Mouse (Mus musculus) adrenal gland (tissue): Measurements from ENCODE around the gene Polr2b.

Source experiments
- intact Hi-C: fragments of 180-260 bp; cut with DNase I; formaldehyde crosslinking; loops from one replicate; pipeline ENCODE4 v1.15.1; 2025

Gene Polr2b

GRCm38 (mm10) chr5:77292803-77293522 lies 17.0 kb upstream of the Polr2b start:
- intact Hi-C loops: no loop called here

- intact Hi-C loops: no loop called here
Observed at GRCm38 (mm10) chr5:77299486-77299885, 10.5 kb upstream of the Polr2b start.

DNA sequence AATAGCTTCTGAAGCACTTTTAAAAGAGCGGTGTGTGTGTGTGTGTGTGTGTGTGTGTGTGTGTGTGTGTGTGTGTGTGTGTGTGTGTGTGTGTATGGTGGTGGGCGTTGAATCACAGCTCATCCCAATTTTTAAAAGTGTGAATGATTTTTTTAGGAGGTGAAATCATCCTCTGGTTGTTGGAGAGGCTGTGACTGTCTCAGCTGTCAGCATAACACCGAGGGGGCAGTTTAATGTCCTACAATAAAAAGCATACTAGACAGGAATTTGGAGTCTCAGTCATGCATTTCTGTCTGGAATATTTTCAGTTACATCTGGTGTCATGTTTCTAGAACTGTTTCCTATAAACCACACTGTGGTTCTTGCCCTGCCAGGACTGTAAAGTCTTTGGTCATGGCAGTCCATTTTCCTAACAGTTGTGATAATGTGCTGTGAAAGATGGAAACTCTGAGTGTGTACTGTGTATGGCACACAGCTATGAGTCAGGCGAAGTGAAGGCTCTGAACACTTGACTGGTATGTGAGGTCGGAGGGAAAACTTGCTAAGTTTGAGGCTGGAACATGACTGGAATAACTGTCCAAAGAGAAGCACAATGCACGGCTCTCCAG lies 8.5 kb upstream of the Polr2b start:
- intact Hi-C loops: no loop called here

GRCm38 (mm10) chr5:77307821-77308553 lies 2.0 kb upstream of the Polr2b start:
- intact Hi-C loops: loop anchor here (5.0 kb wide), 1 partner anchor 36 kb away; no protein-coding TSS in a partner anchor

DNA sequence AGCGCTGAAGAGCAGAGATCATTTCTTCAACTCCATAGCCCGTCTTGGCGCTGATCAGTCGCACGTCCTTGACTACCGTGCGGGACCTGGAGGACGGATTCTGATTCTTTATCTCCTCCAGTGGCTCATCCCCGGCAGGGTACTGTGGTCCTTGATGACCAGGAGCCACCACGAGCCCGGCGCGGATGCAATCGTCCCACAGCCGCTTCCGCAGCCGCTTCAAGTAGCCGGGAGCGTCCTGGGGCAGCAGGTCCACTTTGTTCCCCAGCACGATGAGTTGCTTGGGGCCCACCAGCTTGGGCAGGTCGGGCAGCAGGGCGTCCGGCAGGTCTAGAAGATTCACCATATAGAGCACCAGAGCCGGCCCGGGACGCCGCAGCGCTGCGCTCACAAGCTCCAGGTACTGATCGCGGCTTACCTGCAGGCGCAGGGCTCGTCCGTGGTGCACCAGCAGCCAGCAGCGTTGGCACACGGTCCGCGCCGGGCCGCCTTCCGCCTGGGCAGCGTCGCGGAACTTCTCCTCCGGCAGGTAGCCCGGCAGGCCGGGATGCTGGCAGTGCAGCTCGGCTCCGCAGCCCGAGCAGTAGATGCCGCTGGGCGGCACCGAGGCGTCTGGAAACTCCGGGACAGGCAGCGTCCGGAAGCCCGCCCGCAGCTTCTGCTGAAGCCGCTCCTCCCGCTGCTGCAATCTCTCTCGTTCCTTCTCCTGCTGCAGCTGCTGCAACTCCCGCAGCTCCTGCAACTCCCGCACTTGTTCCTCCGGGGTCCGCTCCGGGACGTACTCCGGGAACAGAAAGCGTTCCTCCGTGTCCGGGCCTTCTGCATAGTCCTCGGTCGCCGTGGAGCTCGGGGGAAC lies 668 bp upstream of the Polr2b start:
- intact Hi-C loops: loop anchor here (5.0 kb wide), 1 partner anchor 37 kb away; no protein-coding TSS in a partner anchor

DNA sequence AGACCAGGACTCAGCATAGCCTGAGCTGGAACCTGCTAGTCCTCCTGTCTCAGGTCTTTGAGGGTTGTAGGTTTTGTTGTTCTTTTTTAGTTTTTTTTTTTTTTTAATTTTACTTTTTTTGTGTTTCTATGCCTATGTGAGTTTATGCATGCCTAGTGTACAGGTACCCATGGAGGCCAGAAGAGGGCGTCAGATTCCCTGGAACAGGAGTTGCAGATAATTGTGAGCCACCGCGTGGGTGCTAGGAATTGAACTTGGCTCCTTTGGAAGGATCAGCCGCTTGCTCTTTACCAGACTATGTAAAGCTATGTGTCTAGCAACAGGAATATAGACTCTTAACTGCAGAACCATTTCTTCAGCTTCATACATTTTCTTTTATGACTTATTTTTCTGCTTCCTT lies 4.3 kb downstream of the Polr2b start:
- intact Hi-C loops: no loop called here

GRCm38 (mm10) chr5:77314986-77315385 lies 5.0 kb downstream of the Polr2b start:
- intact Hi-C loops: no loop called here

- intact Hi-C loops: no loop called here
Observed at GRCm38 (mm10) chr5:77324936-77325335, 15.0 kb downstream of the Polr2b start.

- intact Hi-C loops: loop anchor here (10.0 kb wide), 1 partner anchor 335 kb away; no protein-coding TSS in a partner anchor
Observed at GRCm38 (mm10) chr5:77330154-77330553, 20.2 kb downstream of the Polr2b start.

- intact Hi-C loops: no loop called here
Observed at GRCm38 (mm10) chr5:77340033-77340432, 30.1 kb downstream of the Polr2b start.

DNA sequence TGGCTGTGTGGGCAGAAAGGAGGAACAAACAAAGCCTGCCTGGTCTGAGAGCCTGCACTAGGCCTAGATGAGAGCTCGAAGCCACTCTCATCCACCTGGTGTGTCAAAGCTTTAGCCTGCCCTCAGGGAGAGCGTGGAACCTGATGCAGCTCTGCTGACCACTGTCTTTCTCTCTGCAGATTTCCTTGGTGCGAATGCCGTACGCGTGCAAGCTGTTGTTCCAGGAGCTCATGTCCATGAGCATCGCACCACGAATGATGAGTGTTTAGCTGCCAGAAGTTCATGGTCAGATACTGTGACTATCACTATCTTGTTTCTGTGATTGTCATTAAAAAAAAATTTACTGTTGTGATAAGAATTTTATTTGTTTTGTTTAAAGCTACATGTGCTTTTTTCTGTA lies 39.0 kb downstream of the Polr2b start:
- intact Hi-C loops: no loop called here

DNA sequence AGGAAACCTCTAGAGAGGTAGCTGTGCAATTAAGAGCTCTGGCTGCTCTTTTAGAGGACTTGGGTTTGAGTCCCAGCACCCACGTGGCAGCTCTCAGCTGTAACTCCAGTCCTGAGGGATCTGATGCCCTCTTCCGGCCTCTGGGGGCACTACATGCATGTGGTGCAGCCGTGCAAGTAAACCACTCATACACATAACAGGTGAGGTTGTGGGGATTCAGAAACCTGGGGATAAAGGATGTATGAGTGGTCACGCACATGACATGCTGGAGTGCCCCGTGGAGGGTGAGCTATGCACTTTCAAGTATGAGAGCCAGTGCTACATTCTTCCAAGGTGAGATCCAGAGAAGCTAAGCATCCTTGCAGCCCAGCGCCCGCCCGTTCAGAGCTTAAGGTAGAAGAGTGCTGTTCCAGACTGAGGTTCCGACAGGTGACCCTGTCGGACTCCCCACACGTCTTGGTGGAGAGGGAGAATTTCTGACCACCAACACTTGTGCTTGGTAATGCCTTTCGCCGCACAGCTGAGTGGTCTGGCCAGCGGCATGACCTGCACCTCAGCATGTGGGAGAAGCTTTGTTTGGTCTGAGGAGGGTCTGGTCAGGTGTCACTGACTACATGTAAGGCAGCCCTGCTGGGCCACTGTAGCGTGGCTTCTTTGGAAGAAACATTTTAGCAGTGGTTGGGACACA lies 40.2 kb downstream of the Polr2b start:
- intact Hi-C loops: loop anchor here (5.0 kb wide), 1 partner anchor 57 kb away; the partner anchor contains the start of gene Igfbp7

GRCm38 (mm10) chr5:77351691-77352090 lies 41.7 kb downstream of the Polr2b start:
- intact Hi-C loops: loop anchor here (5.0 kb wide), 1 partner anchor 56 kb away; the partner anchor contains the start of gene Igfbp7

- intact Hi-C loops: loop anchor here (2.0 to 5.0 kb wide), 2 partner anchors 53 to 104 kb away; partner anchors contain the start of gene Igfbp7
Observed at GRCm38 (mm10) chr5:77354361-77354787, 44.4 kb downstream of the Polr2b start.

- intact Hi-C loops: loop anchor here (2.0 kb wide), 1 partner anchor 103 kb away; no protein-coding TSS in a partner anchor
Observed at GRCm38 (mm10) chr5:77355307-77356265, 45.6 kb downstream of the Polr2b start.

DNA sequence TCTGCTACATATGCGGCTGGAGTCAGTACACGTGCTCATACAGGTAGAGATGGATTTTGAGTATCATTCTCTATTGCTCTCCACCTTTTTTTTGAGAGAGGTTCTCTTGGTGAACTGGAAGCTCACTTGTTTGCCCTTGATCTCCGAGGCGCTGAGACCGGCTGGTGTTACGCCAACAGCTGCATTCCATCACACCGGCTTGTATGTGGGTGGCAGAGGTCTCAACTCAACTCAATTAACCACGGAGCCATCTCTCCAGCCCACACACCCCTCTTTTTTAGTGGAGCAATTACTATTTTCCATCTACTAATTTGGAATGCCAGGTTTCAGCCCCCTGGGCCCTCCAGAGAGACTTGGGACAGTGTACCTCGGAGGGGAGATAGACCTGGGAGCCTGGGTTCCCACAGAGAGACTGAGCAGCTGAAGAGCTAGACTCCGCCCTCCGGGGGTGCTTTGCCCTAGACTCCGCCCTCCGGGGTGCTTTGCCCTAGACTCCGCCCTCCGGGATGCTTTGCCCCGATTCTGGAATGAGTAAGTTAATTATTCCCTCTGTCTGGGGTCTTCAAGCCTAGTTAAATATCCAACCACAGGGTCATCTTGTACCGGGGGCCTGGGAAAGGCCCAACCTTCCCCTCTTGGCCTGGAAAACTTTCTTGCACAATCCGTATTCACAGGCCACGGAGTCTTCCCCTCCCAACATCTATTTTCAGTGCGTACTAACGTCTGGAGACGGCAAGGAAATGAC lies 47.6 kb downstream of the Polr2b start:
- intact Hi-C loops: no loop called here

DNA sequence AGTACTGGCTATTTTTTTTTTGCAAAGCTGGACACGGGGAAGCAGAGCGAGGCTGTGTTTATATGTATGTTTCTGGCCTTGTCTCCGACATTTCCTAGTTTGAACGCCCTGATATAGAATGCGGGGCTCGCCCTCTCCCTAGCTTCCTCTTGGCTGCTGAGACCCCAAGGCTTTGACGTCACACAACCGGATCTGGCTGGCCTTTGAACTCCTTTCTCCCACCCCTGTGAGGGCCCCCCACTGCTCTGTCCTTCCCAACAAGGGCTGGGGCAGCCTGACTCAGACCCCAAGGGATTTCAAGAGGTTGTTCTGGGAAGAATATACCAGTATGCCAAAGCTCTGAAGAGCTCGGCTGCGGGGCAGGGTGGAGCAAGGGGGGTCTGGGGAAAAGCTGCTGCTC lies 48.4 kb downstream of the Polr2b start:
- intact Hi-C loops: no loop called here

- intact Hi-C loops: no loop called here
Observed at GRCm38 (mm10) chr5:77359971-77360370, 50.0 kb downstream of the Polr2b start.
